ENCODE assay signal across 20 mouse cellular contexts in genomic region chr12:33552651-33553050, GRCm38 (mm10).
"Had no signal": no experiment of that assay in that cellular context is flagged by ENCODE, and none has a peak within 500 bp of the region (broad histone marks: within the 10 kb centered on the region; RNA-seq: fewer than 3 reads in every experiment).

No protein-coding gene starts in this region.

- H3K27me3 ChIP-seq: neural tube, embryonic 13.5 days; stomach, embryonic 15.5 days had no signal

- ATAC-seq: inflammation-experienced regulatory T-cells, adult 6 months; intestine, embryonic 16.5 days; liver, postnatal 0 days; lung, postnatal 0 days; midbrain, embryonic 16.5 days had no signal

- H3K27ac ChIP-seq: layer of hippocampus, adult 2 months; liver, embryonic 14.5 days; macrophage; neural tube, embryonic 13.5 days; stomach, embryonic 15.5 days had no signal

- H3K4me3 ChIP-seq: layer of hippocampus, adult 2 months; myocyte; neural tube, embryonic 13.5 days; stomach, embryonic 15.5 days had no signal

- DNase-seq: kidney, adult 18-20 months; kidney, postnatal 25 days; layer of hippocampus, adult 9-11 months; liver, postnatal 0 days; lung, embryonic 14.5 days; retina, postnatal 1 day; right cerebral cortex, postnatal 25 days; spleen, adult 18-20 months; thymus, postnatal 25 days had no signal

- H3K9ac ChIP-seq: liver, embryonic 14.5 days; liver, postnatal 0 days; lung, embryonic 14.5 days; neural tube, embryonic 13.5 days; stomach, embryonic 15.5 days had no signal

- H3K9me3 ChIP-seq: neural tube, embryonic 13.5 days; stomach, embryonic 15.5 days had no signal

- H3K4me2 ChIP-seq: liver, embryonic 11.5 days; lung, embryonic 14.5 days; neural tube, embryonic 13.5 days; stomach, embryonic 15.5 days had no signal

- H3K36me3 ChIP-seq: neural tube, embryonic 13.5 days; stomach, embryonic 15.5 days had no signal

- H3K4me1 ChIP-seq: neural tube, embryonic 13.5 days; stomach, embryonic 15.5 days had no signal
